Mouse (Mus musculus): ENCODE data around the gene Gsdma2.
A peak's percentile ranks its signal among the peaks of the same experiment; 100 is the strongest.
"Not testable (repeated sequence)": the region's sequence is repeated elsewhere in the genome, so short reads cannot be mapped to it uniquely, and the experiment has no call there.

The Gsdma2 gene

DNA sequence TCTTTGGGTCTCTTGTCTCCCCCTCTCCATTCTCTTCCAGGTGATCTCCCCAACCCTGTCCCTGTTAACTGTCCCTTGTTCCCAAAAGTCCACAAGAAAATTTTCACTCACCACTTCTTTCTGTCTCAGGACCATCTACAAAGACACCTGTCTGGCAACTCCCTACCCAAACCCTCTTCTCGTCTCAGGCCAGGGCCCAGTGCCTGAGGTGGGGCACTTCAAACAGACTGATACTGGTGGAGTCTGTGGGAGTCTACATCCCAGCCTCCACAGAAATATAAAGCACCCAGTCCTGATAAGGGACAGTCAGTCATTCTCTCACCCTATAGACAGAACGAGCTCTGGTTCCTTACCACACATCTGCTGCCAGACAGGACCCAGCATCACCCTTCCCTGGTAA lies at the start of gene Gsdma2:
TSS of gene Gsdma2 (plus strand) at position 301 of the 400 bp plus-strand sequence.
- DNase-seq = no peak

DNA sequence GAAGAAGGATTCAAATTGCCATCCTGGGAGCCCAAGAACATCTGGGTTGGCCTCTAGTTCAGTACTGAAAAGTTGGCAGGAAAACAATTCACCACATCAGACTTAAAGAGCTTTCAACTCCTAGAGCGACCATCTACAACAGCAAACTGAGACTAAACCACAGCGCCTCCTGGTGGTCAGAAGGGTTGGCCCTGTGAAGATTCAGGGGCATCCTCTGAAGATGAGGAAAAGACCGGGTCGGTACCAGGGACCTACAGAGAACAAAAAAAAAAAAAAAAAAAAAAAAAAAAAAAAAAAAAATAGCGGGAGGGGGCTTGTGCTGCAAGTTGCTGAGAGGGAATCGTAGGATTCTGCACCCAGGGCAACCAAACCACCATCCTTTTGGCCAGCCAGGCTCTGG lies 49.2 kb upstream of the Gsdma2 start:
- DNase-seq = peak; percentile 79

DNA sequence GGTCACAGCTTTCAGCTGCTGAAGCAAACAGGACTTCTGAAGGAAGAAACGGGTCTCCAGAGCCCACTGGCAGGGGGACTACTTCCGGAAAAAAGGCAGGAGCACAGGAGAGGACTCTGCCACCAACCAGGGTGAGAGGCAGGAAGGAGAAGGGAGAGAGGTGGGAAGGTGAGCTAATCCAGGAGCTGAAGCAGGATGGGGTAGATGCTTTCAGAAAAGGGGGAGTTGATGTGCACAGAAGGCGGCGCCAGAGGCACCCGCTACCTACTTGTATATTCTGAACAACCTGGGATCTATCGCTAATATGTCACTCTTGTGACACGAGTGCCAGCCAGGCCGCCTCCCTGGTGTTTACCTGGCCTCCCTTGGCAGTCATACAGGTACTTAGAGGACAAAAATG lies 48.6 kb upstream of the Gsdma2 start, which contains the start of gene Lrrc3c:
TSS of gene Lrrc3c (plus strand) at position 301 of the 400 bp plus-strand sequence.
- peak; percentile 25 for DNase-seq

DNA sequence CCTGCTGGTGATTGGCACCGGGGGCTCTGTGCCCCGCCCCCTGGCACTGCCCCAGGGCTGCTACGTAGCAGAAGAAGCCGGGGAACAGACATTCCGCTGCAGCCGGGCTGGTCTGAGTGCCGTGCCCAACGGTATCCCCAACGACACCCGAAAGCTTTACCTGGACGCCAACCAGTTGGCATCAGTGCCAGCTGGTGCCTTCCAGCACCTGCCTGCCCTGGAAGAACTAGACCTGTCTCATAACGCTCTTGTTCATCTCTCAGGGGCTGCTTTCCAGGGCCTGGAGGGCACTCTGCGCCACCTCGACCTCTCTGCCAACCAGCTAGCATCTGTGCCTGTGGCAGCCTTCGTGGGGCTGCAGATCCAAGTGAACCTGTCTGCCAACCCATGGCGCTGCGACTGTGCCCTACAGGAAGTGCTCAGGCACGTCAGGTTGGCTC lies 47.7 kb upstream of the Gsdma2 start:
- DNase-seq = peak; percentile 32

DNA sequence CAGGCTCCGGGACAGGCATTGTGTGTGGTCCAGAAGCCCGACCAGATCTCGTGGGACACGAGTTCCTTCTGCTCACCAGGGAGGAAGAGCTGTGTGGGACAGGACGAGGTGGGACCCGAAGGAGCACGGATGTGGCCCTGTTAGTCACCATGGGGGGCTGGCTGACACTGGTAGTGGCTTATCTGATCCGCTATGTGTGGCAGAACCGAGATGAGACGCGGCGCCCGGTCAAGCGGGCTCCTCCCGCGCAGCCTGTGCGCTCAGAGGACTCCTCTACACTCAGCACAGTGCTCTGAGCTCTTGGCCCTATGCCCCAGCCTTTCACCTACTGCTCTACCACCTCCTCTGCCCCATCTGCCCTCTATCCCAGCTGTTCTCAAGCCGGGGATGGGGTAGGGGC lies 47.3 kb upstream of the Gsdma2 start:
- no peak for DNase-seq

DNA sequence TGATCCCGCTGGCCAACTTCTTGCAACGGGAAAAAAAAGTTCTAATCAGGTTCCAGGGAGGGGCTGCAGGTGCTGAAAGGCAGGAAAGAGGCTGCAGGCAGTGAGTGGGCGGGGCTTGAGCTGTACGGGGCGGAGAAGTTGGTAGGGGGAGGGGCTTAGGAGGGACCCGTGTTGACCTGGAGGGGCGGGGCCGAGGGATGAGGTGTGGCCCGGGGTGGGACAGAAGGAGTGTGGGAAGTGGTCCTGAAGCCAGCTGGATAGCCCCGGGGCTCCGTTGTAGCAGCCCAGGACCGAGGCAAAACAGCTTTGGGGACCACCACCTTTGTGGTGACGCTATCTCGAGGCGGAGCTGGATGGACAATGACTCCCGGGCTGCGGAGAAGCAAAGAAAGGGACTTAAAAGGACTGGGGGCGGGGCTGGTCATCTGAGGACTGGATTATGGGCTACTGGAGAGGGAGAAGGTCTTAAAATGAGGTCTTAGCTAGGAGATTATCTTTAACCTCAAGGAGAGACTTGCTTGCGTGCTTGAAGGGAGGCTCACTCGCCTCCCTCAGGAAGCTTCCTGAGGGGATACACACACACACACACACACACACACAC lies 44.4 kb upstream of the Gsdma2 start:
- DNase-seq = peak; percentile 50

DNA sequence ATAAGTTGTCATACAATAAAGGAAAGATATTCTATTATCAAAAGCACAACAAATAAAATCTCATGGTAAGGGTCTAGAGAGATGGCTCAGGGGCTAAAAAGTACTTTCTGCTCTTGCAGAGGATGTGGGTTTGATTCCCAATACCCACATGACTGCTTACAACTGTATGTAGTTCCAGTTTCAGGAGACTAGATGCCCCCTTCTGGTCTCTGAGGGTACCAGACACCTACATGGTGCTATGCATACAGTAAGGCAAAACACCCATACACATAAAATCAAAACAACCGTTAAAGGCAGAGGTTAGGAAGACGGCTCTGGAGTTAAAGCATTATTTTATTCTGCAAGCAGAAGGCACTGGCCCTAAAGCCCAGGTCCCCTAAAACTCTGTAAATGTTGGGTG lies 42.6 kb upstream of the Gsdma2 start:
- DNase-seq = no peak

DNA sequence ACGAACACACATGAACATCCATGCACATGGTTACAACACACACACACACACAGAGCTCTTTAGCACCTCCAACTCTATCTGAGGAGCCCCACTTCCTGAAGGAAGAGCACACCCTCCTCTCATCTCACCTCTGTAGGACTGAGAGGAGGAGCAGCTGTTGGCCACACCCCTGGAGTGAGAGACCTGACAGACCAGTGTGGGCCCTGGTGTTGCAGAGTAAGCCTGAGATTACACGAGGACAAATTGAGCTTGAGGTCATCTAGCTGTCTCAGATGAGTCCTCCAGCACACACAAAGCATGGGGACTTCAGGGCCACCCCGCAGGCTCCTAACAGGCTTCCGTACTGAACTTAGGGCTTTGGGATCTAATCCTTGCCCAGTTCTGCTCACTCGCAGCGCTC lies 41.6 kb upstream of the Gsdma2 start:
- not testable (repeated sequence) for DNase-seq

DNA sequence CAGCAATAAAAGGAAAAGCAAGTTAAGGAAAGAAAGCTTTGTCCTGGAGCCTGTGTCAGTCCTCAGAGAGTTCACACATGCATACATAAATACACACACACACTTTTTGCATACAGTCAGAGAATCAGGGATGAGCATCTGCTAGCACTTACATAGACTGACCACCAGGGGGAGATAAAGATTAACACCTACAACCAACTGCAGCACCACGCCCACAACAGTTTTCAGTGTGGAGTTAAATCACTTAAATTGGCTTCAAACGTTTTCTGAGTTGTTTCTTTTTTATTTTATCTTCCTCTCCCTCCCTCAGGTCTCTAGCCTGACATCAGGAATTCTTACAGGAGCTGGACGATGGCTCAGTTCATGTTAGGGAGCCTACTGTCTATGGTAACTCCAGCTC lies 39.8 kb upstream of the Gsdma2 start:
- peak; percentile 74 for DNase-seq

DNA sequence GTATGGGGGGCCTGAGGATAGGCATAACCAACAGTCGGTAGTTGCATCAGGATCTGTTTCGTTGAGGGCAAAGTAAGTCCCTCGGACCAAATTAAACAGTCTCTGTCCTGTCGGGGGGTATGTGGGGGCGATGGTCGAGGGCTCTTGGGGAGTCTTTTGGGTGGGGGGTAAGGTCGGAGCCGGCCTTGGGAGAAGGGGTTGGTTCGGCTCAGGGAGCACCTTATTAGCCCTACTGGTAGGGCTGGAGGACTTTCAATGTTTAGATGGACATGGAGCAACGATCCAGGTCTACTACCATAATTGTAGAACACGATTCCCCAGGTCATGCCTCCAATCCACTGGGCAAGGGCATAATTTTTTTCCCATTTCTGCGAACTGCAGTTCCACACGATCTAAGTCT lies 25.8 kb upstream of the Gsdma2 start:
- no peak for DNase-seq

DNA sequence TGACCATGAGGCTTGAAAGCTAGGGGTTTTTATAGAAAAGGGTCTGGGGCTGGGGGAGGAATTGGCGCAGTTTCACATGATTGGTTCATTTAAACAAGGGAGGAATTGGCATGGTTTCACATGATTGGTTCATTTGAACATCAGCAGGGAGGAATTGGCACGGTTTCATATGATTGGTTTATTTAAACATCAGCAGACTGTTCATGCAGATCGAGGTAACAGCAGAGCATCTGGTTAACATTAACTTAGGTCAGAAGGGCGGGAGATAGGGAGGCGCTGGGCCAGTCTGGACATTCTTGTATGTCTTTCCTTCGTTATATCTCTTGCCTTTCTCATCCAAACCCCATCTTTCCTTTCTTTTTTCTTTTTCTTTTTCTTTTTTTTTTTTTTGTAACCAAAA lies 22.6 kb upstream of the Gsdma2 start:
- not testable (repeated sequence) for DNase-seq

DNA sequence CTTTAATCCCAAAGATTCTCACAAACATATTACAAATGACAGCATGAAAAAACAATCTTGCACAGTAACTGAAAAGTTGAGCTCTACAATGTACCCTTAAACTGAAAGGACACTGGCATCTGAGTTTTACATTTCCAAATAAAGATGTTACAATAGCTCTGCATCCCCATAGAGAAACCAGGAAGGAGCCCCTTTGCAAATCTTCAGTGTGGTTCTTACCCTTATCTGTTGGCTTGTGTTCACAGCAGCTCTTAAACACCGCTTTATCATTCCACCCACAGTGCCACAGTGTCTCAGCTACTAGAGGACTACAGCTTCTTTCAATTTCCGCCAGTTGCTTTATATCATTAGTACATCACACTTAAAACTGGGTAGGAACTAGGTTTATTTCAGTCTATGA lies 22.2 kb upstream of the Gsdma2 start:
- not testable (repeated sequence) for DNase-seq

DNA sequence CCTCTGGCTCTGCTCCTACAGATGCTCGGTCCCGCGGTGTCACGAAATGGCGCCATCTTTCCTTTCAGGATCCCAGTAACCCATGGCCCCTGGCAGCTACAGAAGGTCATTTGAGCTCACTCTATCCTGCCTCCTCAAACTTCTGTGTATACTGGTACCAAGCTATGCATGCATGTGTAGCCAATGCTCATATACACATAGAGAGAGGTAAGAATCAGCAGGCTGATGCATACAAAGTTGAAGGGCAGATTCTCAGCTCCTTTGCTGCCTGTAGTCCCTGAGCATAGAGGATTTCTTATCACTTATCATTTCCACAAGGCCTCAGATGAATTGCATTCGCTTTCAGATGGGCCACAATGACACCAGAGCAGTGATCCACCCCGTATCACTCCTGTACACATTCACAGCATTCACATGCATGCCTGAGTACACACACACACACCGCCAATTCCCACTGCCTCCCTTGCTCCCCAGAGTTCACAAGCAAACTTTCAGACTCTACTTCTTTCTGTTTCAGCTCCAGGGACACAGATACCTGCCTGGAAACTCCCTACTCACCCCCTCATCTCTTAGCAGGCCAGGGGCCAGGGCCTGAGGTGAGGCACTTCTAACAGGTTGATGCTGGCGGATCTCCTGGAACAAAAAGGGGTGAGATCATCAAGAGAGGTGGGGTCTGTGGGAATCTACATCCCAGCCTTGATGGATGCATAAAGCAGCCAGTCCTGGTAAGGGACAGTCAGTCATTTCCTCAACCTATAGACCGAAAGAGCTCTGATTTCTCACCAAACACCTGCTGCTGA lies 20.7 kb upstream of the Gsdma2 start, which contains the start of the genes Gm12355 and Gsdma3:
TSS of gene Gm12355 (minus strand) at position 51 of the 800 bp plus-strand sequence.
TSS of gene Gsdma3 (plus strand) at position 750 of the 800 bp plus-strand sequence.
- no peak for DNase-seq

DNA sequence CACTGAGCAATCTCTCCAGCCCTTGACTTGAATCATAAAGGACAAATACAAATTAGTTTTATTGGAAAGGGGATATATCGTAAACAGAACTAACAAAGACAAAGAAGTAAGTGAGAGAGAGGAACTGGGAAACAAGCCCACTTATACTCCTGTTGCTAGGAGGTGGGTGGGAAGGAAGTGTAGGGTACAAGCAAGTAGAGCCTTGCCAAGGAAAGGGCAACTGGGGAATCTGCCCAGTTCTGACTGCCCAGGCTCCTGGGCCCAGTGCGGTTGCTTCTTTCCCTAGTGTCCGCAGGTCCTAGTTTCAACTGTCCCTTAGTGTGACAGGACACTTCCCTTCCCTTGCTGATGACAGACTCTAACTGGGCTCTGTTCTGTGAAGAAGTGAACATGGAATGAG lies 17.9 kb upstream of the Gsdma2 start:
- DNase-seq = no peak

DNA sequence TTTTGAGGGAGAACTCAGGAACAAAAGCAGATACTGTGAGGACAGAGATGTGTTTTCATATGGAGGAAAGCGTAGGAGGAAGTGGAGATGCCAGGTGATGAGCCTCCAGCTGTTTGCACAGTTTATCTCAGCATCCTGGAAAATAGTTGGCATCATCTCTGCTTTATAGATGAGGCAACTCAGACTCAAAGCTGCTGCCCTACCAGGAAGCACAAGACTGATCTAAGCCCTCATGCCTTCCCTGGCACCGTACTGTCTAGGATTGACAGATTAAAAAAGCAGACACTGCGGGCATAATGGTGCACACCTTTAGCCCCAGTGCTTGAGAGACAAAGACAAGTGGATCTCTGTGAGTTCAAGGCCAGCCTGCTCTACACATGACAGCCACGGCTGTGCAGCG lies 15.9 kb upstream of the Gsdma2 start:
- no peak for DNase-seq

DNA sequence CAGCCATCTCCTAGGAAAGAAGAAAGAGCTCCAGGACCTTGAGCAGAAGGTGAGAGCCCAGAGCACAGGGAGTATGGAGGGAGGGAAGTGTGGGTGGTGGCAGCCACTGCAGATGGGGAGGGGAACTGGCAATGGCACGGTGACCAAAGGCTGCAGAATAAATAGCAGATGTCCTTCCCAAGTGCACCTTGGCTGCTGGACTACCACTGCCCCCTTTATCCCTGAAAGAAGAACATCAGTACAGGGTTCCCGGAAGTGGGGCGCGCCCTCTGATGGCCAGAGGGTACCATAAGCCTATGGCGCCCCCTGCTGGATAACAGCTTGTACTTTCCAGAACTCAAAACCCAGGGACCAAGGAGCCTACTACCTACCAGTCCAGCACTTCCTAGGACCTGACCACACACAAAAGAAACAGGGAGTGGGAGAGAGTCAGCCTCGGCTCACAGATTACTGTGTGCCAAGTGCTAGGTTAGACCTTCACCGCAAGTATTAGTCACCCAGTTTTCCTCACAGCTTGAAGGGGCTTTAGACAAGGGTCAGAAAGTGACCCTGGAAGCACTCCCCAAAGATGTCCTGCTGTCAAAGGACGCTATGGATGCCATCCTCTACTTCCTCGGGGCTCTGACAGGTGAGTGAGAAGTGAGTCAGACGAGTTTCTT lies 11.1 kb upstream of the Gsdma2 start:
- peak; percentile 36 for DNase-seq

DNA sequence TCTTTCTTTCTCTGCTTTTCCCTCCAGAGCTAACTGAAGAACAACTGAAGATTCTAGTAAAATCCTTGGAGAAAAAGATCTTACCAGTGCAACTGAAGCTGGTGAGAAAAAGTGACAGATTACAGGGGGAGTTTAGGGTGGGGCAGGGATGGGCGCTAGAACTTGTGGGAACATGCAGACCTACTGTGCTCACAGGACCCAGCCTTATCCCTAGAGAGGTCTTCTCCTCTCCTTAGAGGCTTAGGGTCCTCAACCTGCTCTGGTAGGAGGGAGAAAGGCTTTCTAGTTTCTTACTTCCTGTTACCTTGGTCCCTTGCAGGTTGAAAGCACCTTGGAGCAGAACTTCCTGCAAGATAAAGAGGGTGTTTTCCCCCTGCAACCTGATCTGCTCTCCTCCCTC lies 9.1 kb upstream of the Gsdma2 start:
- no peak for DNase-seq

DNA sequence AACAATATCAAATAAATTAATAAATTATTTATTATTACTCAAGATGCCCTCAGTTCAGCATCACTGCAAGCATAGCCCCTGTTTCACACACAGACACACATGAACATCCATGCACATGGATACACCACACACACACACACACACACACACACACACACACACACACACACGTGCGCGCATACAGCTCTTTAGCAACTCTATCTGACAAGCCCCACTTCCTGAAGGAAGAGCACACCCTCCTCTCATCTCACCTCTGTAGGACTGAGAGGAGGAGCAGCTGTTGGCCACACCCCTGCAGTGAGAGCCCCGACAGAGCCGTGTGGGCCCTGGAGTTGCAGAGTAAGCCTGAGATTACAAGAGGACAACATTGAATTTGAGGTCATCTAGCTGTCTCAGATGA lies 6.5 kb upstream of the Gsdma2 start:
- DNase-seq = no peak

DNA sequence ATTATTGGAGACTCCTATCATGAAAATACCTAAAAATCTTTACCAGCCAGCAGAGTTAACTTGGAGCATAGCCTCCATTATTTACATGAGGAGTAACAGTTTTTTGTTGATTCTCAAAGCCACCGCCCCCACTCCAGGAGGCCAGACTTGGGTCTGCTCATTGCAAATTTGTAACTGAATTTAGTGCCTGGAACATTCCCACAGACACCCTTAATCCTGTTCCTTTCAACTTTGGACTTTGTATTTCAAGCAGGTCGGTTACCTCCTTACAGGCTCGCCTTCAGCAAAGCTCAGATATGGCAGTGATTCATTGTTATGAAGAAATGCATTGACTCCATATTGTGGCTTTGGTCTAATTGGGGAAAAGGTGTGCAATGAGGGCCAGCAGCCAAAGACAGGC lies 1.8 kb upstream of the Gsdma2 start:
- DNase-seq = no peak

DNA sequence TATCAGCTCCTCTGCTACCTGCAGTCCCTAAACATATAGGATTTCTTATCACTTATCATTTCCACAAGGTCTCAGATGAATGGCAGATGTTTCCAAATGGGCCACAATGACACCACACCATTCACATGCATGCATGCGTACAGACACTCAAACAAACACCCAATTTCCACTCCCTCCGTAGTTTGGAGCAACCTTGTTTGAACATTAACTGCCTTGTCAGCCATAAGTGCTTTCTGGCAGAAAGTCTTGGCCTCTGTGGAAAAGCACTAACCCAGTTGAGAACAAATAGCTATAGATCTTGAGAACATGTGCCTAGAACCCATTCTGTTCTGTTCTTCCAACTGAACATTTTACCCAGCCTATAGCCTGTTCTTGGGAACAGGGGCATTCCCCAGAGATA lies 613 bp upstream of the Gsdma2 start:
- no peak for DNase-seq

DNA sequence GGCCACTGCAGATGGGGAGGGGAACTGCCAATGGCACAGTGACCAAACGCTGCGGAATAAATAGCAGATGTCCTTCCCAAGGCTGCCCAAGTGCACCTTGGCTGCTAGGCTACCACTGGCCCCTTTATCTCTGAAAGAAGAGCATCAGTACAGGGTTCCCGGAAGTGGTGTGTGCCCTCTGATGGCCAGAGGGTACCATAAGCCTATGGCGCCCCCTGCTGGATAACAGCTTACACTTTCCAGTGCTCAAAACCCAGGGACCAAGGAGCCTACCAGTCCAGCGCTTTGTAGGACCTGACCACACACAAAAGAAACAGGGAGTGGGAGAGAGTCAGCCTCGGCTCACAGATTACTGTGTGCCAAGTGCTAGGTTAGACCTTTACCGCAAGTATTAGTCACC lies 8.5 kb downstream of the Gsdma2 start:
- DNase-seq = peak; percentile 72

DNA sequence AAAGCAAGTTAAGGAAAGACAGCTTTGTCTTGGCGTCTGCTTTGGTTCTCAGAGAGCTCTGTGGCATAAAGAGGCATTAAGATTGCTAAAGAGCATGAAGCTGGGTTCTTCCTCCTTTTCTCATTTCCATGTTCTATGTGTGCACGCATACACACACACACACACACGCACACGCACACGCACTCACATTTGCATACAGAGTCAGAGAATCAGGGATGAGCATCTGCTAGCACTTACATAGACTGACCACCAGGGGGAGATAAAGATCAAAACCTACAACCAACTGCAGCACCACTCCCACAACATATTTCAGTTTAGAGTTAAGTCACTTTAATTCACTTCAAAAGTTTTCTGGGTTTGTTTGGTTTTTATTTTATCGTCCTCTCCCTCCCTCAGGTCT lies 14.0 kb downstream of the Gsdma2 start:
- peak; percentile 67 for DNase-seq

DNA sequence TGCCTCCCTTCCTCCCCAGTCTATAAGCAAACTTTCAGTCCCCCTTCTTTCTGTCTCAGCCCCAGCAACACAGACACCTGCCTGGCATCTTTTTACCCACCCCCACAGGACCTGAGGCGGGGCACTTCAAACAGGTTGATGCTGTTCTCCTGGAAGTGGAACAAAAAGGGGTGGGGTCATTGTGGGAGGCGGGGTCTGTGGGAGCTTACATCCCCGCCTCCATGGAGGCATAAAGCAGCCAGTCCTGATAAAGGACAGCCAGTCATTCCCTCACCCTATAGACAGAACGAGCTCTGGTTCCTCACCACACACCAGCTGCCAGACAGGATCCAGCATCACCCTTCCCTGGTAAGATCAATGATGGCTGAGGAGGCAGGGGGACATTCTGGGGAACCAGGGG lies 17.5 kb downstream of the Gsdma2 start, which contains the start of gene Gsdma:
TSS of gene Gsdma (plus strand) at position 261 of the 400 bp plus-strand sequence.
- DNase-seq = no peak

DNA sequence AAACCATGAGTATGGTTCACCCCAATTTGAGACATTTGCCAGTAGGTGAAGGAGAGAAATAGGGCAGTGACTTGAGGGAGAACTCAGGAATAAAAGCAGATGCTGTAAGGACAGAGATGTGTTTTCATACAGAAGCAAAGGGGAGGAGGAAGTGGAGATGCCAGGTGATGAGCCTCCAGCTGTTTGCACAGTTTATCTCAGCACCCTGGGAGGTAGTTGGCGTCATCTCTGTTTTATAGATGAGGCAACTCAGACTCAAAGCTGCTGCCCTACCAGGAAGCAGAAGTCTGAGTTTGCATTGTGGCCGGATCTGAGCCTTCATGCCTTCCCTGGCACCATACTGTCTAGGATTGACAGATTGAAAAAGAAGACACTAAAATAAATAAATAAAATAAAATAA lies 22.4 kb downstream of the Gsdma2 start:
- DNase-seq = no peak

Measured in lung, postnatal 36 days (tissue).